Mouse (Mus musculus) lung, adult 2 months (tissue): ENCODE measurements around the gene Mdk. TPM values are rescaled to one million over a fixed set of nuclear protein-coding genes. Genes with fewer than 3 reads are reported as not detected.

Experiments used
- DNase-seq: peaks from one replicate; pipeline ENCODE4 v3.0.0; 2022
- H3K4me1 ChIP-seq: fragments of 200-500 bp; 2 replicates; pipeline ENCODE4 v1.6.1; 2011; ENCODE audit warnings: low read length; ENCODE audit not compliant: control insufficient read depth, insufficient read depth
- H3K4me3 ChIP-seq: fragments of 200-500 bp; replicated peaks from 2 replicates; pipeline ENCODE3; 2011; ENCODE audit warnings: low read depth, mild to moderate bottlenecking, control low read depth, low read length; ENCODE audit errors: extremely low read depth
- CTCF ChIP-seq: fragments of 200-500 bp; IDR thresholded peaks from 2 replicates; pipeline ENCODE4 v1.5.1; 2011; ENCODE audit warnings: mild to moderate bottlenecking, low read length, control low read depth; ENCODE audit not compliant: insufficient read depth
- POLR2A ChIP-seq: fragments of 200-500 bp; IDR thresholded peaks from 2 replicates; pipeline ENCODE4 v1.6.1; 2011; ENCODE audit warnings: low read depth, mild to moderate bottlenecking, control low read depth, low read length, borderline replicate concordance; ENCODE audit errors: extremely low read depth
- WGBS: fragments of 180-500 bp; shearing (Covaris S2); methylation state at CpG from one replicate; pipeline ENCODE4 v1.1.7; 2018; 5-methylcytosine and 5-hydroxymethylcytosine counted together
- polyA plus RNA-seq: library from polyadenylated mRNA; depleted of rRNA; stranded (reverse); fragments of >200 nt; gene quantifications from 2 replicates; pipeline ENCODE4 v1.2.3, GENCODE M21; 2012; rRNA removed

The Mdk gene
- polyA plus RNA-seq, 1 experiment = 10.1 TPM

- Histone ChIP-seq H3K4me1 (no peaks in the 10 kb centered on the region), H3K4me3 (no peak overlapping the region)
- WGBS = 89% methylated on average over 3 of the region's 3 CpGs
- no peak for TF ChIP-seq POLR2A
- no peak for TF ChIP-seq CTCF
- no peak for DNase-seq
These were observed 33.0 kb downstream of the Mdk start for GRCm38 (mm10) chr2:91899141-91899540.

- no peak for DNase-seq
- no peaks in the 10 kb centered on the region for H3K4me1 ChIP-seq
- TF ChIP-seq POLR2A (no peak), CTCF (no peak)
- no peak overlapping the region for H3K4me3 ChIP-seq
These were observed 34.1 kb downstream of the Mdk start for GRCm38 (mm10) chr2:91897968-91898367.

- WGBS = 94% methylated on average over 3 of the region's 3 CpGs
These were observed 36.7 kb downstream of the Mdk start for GRCm38 (mm10) chr2:91895401-91895800.

GRCm38 (mm10) chr2:91894716-91895115 lies 37.4 kb downstream of the Mdk start:
- H3K4me1 ChIP-seq = no peaks in the 10 kb centered on the region
- 86% methylated on average over 3 of the region's 3 CpGs for WGBS
- TF ChIP-seq POLR2A = no peak
- H3K4me3 ChIP-seq = no peak overlapping the region
- no peak for DNase-seq

More at GRCm38 (mm10) chr2:91895401-91895800, 36.7 kb downstream of the Mdk start:
- no peaks in the 10 kb centered on the region for H3K4me1 ChIP-seq
- no peak overlapping the region for H3K4me3 ChIP-seq
- no peak for DNase-seq
- no peak for TF ChIP-seq CTCF
- TF ChIP-seq POLR2A = no peak

- DNase-seq = no peak
These were observed 47.5 kb downstream of the Mdk start for GRCm38 (mm10) chr2:91884616-91885015.

GRCm38 (mm10) chr2:91883961-91884360 lies 48.1 kb downstream of the Mdk start:
- WGBS = 73% methylated on average over 4 of the region's 4 CpGs
- no peak for TF ChIP-seq CTCF
- no peak for TF ChIP-seq POLR2A
- no peak for DNase-seq
- H3K4me3 ChIP-seq = no peak overlapping the region
- no peaks in the 10 kb centered on the region for H3K4me1 ChIP-seq

More at GRCm38 (mm10) chr2:91884616-91885015, 47.5 kb downstream of the Mdk start:
- no peaks in the 10 kb centered on the region for H3K4me1 ChIP-seq
- no peak overlapping the region for H3K4me3 ChIP-seq
- TF ChIP-seq CTCF = no peak
- TF ChIP-seq POLR2A = no peak
- 75% methylated on average over 4 of the region's 4 CpGs for WGBS

Other genes with a start within 250 kb of the Mdk start
- gene Atg13, start 221.7 kb downstream of the Mdk start, polyA plus RNA-seq = 31.8 and 40.4 TPM in 2 replicates
- 1.9 and 3.5 TPM in 2 replicates for gene Harbi1, start 221.4 kb downstream of the Mdk start, polyA plus RNA-seq
- 16.6 and 20.0 TPM in 2 replicates for gene Ambra1, start 202.2 kb downstream of the Mdk start, polyA plus RNA-seq
- gene Chrm4, start 5.0 kb downstream of the Mdk start, polyA plus RNA-seq = 0.10 and 0.13 TPM in 2 replicates
- not detected in 2 replicates for gene Gm9821, start 13.4 kb upstream of the Mdk start, polyA plus RNA-seq
- 252 and 308 TPM in 2 replicates for gene Dgkz, start 43.6 kb upstream of the Mdk start, polyA plus RNA-seq
- 11.6 and 15.0 TPM in 2 replicates for gene Creb3l1, start 92.2 kb upstream of the Mdk start, polyA plus RNA-seq
- 42.4 and 49.9 TPM in 2 replicates for gene Phf21a, start 160.8 kb upstream of the Mdk start, polyA plus RNA-seq